Mouse (Mus musculus): ENCODE data around the gene Arl15.

DNA sequence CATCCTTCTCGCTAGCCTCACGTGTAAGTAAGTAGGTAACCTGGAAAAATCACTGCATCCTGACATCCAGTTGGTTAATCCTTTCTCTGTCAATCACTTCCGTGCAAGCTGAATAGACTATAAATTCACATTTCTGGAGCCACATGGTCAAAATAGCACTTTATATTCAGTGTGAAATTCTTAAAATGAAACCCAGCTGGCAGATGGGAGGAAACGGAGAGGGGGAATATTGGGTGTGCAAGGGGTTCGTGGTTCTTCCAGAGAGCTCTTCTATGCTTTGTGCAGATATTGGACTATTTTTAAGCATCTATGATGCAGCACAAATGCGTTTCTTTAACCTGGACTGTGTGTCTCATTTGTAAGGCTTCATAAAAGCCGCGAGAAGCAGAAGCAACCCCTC, 344.6 kb downstream of the Arl15 start:
- TF ChIP-seq CTCF (IDR thresholded peaks at IDR 0.05) (no peak), EP300 (IDR thresholded peaks at IDR 0.05) (no peak)
